Mouse (Mus musculus) neural tube, embryonic 14.5 days (tissue): ENCODE results near the gene Kng1. TPM values are rescaled to one million over a fixed set of nuclear protein-coding genes. Genes with fewer than 3 reads are reported as not detected.
"Not testable (repeated sequence)": the region's sequence is repeated elsewhere in the genome, so short reads cannot be mapped to it uniquely, and the experiment has no call there.

Source experiments
- ATAC-seq: fragments of 200-750 bp; cut with Nextera tagmentation; 2 replicates; pipeline ENCODE4 v1.8.0; 2017; ENCODE audit warnings: low read depth, mild to moderate bottlenecking, moderate TSS enrichment, moderate library complexity
- H3K27ac ChIP-seq: fragments of 300-500 bp; sonication (generic); 2 replicates; pipeline ENCODE4 v1.5.1; 2014; ENCODE audit warnings: low read depth, mild to moderate bottlenecking, control low read depth, low read length, moderate library complexity, mixed read lengths
- H3K27me3 ChIP-seq: fragments of 300-500 bp; sonication (generic); 2 replicates; pipeline ENCODE4 v1.6.1; 2014; ENCODE audit warnings: low read length; ENCODE audit not compliant: control insufficient read depth, insufficient read depth
- H3K36me3 ChIP-seq: fragments of 300-500 bp; sonication (generic); 2 replicates; pipeline ENCODE4 v1.6.1; 2014; ENCODE audit warnings: low read length, mixed read lengths; ENCODE audit not compliant: control insufficient read depth, insufficient read depth
- H3K4me1 ChIP-seq: fragments of 300-500 bp; sonication (generic); 2 replicates; pipeline ENCODE4 v1.6.1; 2014; ENCODE audit warnings: low read length; ENCODE audit not compliant: control insufficient read depth, insufficient read depth
- H3K4me2 ChIP-seq: fragments of 300-500 bp; sonication (generic); 2 replicates; pipeline ENCODE4 v1.6.1; 2014; ENCODE audit warnings: mild to moderate bottlenecking, low read depth, low read length, control low read depth
- H3K4me3 ChIP-seq: fragments of 300-500 bp; sonication (generic); 2 replicates; pipeline ENCODE4 v1.5.1; 2014; ENCODE audit warnings: low read depth, low read length, control low read depth, mixed read lengths
- H3K9ac ChIP-seq: fragments of 300-500 bp; sonication (generic); replicated peaks from 2 replicates; pipeline ENCODE4 v1.6.1; 2014; ENCODE audit warnings: low read depth, mild to moderate bottlenecking, control low read depth, low read length, mixed read lengths
- H3K9me3 ChIP-seq: fragments of 300-500 bp; sonication (generic); 2 replicates; pipeline ENCODE4 v1.6.1; 2016; ENCODE audit warnings: low read length; ENCODE audit not compliant: control insufficient read depth
- WGBS: fragments of 180-500 bp; shearing (Covaris S2); extraction: QIAGEN DNeasy Blood & Tissue Kit; methylation state at CpG from one replicate; pipeline ENCODE4 v1.1.7; 2014; 5-methylcytosine and 5-hydroxymethylcytosine counted together
- polyA plus RNA-seq: library from polyadenylated mRNA; unstranded; fragments of >200 nt; fragmentation: Nextera tagmentation; extraction: Ambion mirVana; gene quantifications from 2 replicates; pipeline ENCODE4 v1.2.1, GENCODE M21; 2014

Gene Kng1
- polyA plus RNA-seq, 1 experiment from 2014 or later: 0.33 TPM

DNA sequence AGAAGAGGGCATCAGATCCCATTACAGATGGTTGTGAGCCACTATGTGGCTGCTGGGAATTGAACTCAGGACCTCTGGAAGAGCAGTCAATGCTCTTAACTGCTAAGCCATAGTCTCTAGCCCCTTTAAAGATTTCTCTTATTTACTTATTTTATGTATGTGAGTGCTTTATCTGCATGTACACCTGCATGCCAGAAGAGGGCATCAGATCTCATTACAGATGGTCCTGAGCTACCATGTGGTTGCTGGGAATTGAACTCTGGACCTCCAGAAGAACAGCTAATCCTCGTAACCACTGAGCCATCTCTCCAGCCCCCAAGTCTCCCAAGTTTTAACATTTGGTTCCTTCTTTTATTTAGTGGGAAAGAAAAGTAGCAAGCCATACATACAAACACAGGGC lies 30.8 kb downstream of the Kng1 start:
- not testable (repeated sequence) for H3K9me3 ChIP-seq, H3K27ac ChIP-seq, ATAC-seq, H3K4me2 ChIP-seq, H3K9ac ChIP-seq, H3K27me3 ChIP-seq, H3K4me3 ChIP-seq, H3K4me1 ChIP-seq, H3K36me3 ChIP-seq
- 96% methylated on average over 1 of the region's 1 CpGs for WGBS

GRCm38 (mm10) chr16:23091345-23091744 lies 33.7 kb downstream of the Kng1 start:
- not testable (repeated sequence) for H3K36me3 ChIP-seq, H3K9me3 ChIP-seq, H3K4me3 ChIP-seq, H3K4me2 ChIP-seq, ATAC-seq, H3K27ac ChIP-seq, H3K27me3 ChIP-seq, H3K4me1 ChIP-seq, H3K9ac ChIP-seq

- H3K27me3 ChIP-seq: no peaks in the 10 kb centered on the region
- H3K27ac ChIP-seq: no peak overlapping the region
- no peak overlapping the region for H3K4me3 ChIP-seq
- H3K4me2 ChIP-seq: no peak overlapping the region
- no peaks in the 10 kb centered on the region for H3K4me1 ChIP-seq
- H3K9ac ChIP-seq: no peak overlapping the region
- no peaks in the 10 kb centered on the region for H3K9me3 ChIP-seq
- no peak for ATAC-seq
- WGBS: 80% methylated on average over 13 of the region's 13 CpGs
- no peaks in the 10 kb centered on the region for H3K36me3 ChIP-seq
Observed at GRCm38 (mm10) chr16:23093321-23093953, 35.8 kb downstream of the Kng1 start.

DNA sequence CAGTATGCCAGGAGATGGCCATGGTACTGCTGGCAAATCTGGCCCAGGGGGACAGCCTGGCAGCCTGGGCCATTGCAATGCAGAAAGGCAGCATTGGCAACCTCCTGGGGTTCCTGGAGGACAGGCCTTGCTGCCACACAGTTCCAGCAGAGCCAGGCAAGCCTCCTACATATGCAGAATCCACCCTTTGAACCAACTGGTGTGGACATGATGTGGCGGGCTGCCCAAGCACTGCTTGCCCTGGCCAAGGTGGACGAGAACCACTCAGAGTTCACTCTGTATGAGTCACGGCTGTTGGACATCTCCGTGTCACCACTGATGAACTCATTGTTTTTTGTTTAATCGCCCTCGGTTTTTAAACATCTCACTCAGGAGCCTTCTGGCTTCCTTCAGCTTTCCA lies 36.5 kb downstream of the Kng1 start:
- H3K9me3 ChIP-seq: no peaks in the 10 kb centered on the region
- WGBS: 89% methylated on average over 6 of the region's 6 CpGs
- no peak overlapping the region for H3K9ac ChIP-seq
- H3K36me3 ChIP-seq: no peaks in the 10 kb centered on the region
- H3K4me1 ChIP-seq: no peaks in the 10 kb centered on the region
- no peak for ATAC-seq
- no peak overlapping the region for H3K4me2 ChIP-seq
- no peaks in the 10 kb centered on the region for H3K27me3 ChIP-seq
- no peak overlapping the region for H3K4me3 ChIP-seq
- H3K27ac ChIP-seq: no peak overlapping the region

DNA sequence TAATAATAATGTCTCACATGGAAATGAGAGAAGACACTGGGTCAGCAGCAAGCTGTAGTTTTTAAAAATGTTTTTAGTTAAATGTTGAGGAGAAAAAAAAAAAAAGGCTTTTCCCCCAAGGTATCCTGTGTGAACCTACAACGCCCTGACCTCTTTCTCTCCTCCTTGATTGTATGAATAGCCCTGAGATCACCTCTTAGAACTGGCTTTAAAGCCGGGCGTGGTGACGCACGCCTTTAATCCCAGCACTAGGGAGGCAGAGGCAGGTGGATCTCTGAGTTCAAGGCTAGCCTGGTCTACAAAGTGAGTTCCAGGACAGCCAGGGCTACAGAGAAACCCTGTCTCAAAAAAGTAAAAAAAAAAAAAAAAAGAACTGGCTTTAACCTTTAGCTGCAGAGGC lies 37.9 kb downstream of the Kng1 start:
- H3K9me3 ChIP-seq, H3K27ac ChIP-seq, H3K4me3 ChIP-seq, H3K27me3 ChIP-seq, H3K4me1 ChIP-seq, H3K36me3 ChIP-seq, H3K9ac ChIP-seq, H3K4me2 ChIP-seq, ATAC-seq: not testable (repeated sequence)
- WGBS: 91% methylated on average over 5 of the region's 5 CpGs

DNA sequence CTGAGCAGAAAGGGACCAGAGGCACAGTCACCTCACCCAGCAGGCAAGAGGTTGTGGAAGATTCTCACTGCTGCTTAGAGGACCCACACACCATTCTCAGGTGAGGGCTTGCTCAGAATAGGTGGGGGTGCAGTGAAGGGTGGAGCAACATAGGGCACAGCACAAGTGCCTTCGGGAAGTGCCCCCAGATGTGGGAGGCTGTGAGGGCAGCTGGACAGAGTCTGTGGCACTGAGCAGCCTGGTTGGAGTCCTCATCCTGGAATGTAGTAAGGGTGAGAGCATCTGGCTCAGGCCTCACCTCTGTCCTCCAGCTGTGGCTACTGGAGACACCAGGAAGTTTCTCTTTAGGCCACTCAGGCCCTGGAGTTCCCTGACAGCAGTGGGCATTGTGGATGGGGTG lies 39.2 kb downstream of the Kng1 start:
- not testable (repeated sequence) for H3K27ac ChIP-seq, H3K9ac ChIP-seq, H3K36me3 ChIP-seq, H3K4me2 ChIP-seq, H3K4me1 ChIP-seq, H3K4me3 ChIP-seq, H3K9me3 ChIP-seq, H3K27me3 ChIP-seq
- 0 out of 2 replicates have a peak, but pooled peaks have one; percentile 26 for ATAC-seq
- 87% methylated on average over 1 of the region's 1 CpGs for WGBS

- not testable (repeated sequence) for H3K9me3 ChIP-seq, H3K4me2 ChIP-seq, H3K27me3 ChIP-seq, H3K27ac ChIP-seq, H3K36me3 ChIP-seq, ATAC-seq, H3K4me1 ChIP-seq, H3K9ac ChIP-seq, H3K4me3 ChIP-seq
- WGBS: 79% methylated on average over 8 of the region's 8 CpGs
Observed at GRCm38 (mm10) chr16:23097290-23098104, 39.8 kb downstream of the Kng1 start.

DNA sequence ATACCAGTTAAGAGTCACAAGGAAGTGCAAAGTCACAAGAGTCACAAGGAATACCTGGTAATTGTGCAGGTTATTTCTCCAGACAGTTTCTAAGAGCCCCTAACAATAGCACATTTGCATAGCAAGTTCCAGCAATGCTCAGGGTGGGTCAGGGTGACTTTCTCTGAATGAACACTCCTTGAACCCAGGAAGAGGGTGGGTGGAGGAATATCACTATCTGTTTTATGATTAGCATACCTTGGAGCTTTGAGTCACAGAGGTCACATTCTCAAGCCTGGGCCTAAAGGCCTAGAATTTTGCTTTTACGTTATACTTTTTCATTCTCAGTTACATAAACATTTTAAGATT lies 40.4 kb downstream of the Kng1 start:
- H3K4me2 ChIP-seq, H3K9ac ChIP-seq, H3K27me3 ChIP-seq, H3K9me3 ChIP-seq, H3K4me1 ChIP-seq, H3K27ac ChIP-seq, ATAC-seq, H3K4me3 ChIP-seq, H3K36me3 ChIP-seq: not testable (repeated sequence)
- 100% methylated on average over 1 of the region's 1 CpGs for WGBS

- Histone ChIP-seq H3K4me3 (peak overlapping the region; percentile 2), H3K27me3 (no peaks in the 10 kb centered on the region), H3K4me2 (peak overlapping the region; percentile 50), H3K4me1 (no peaks in the 10 kb centered on the region), H3K27ac (no peak overlapping the region), H3K36me3 (no peaks in the 10 kb centered on the region), H3K9me3 (no peaks in the 10 kb centered on the region), H3K9ac (peak overlapping the region; percentile 17; the same call in 1 of the 2 replicates)
- WGBS: 3% methylated on average over 12 of the region's 12 CpGs
- no peak for ATAC-seq
Observed at GRCm38 (mm10) chr16:23099632-23100031, 42.0 kb downstream of the Kng1 start.
